Mouse (Mus musculus): ENCODE data around the gene Rsph14.

DNA sequence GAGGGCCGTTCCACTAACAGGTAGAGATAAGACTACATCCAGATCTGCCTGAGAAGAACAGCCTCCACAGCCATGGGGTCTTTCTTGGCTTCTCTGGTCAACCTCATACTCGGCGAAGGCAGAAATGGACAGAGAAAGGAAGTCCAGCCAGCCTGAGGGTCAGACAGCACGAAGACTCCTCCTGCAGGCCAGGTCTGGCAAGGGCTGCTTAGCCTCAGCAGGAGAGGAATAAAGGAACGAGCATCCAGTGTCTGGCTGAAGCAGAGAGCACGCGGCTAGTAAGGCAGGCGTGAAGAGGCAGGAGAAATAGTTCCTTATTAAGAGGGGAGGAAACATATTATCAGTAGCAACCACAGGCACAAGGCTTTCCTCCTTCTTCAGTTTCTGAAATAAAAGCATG lies 49.2 kb downstream of the Rsph14 start:
- TF ChIP-seq CTCF (IDR thresholded peaks at IDR 0.05; ENCODE audit: control insufficient read depth, insufficient read depth, insufficient read length) (no peak), USF1 (IDR thresholded peaks at IDR 0.05; ENCODE audit: low read depth) (no peak)

All from C2C12 (cell line).